Mouse (Mus musculus) E14TG2a.4 (cell line): ENCODE results near the gene Slc35f4.

ENCODE experiments used
- CTCF ChIP-seq: conservative IDR thresholded peaks from 2 replicates; pipeline ENCODE4 v1.5.1; 2014; ENCODE audit warnings: low read length
- NANOG ChIP-seq: IDR thresholded peaks from 2 replicates; pipeline ENCODE4 v1.6.1; 2014; ENCODE audit warnings: borderline replicate concordance, low read length, mixed read lengths

- TF ChIP-seq CTCF (no peak), NANOG (no peak)
Measured at GRCm38 (mm10) chr14:49392482-49392881, 133.4 kb downstream of the Slc35f4 start.
